Mouse (Mus musculus): ENCODE measurements around the gene Pip5kl1. TPM values are rescaled to one million over a fixed set of nuclear protein-coding genes. Genes with fewer than 3 reads are reported as not detected.

The Pip5kl1 gene
- polyA plus RNA-seq, 1 experiment from 2014 or later: 0.50 TPM

DNA sequence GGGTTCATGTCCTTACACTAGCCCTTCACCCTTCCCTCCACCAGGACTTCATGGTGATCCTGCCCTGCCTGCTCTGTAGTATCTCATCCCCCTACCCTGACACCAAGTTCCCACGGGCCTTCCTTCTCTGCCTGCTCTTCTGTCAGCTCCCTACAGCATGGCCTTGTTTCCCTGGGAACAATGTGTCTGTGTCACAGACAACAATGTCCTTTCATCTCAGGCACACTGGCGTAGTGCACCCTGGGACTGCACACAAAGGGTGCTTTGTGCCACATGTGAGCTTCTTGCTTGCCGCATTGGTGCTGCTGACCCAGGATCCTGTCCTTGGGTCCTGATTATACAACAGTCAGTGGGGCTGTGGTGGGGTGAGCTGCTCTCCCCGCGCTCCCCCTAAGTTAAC lies 15.0 kb upstream of the Pip5kl1 start:
- ATAC-seq (ENCODE audit: insufficient read depth) (no peak), DNase-seq (peak; percentile 34)
- Histone ChIP-seq H3K27ac (ENCODE audit: low read depth) (peak overlapping the region; percentile 40; the same call in 1 of the 2 replicates), H3K36me3 (ENCODE audit: insufficient read depth) (peaks cover 43% of the 10 kb centered on the region), H3K4me2 (no peak overlapping the region), H3K27me3 (ENCODE audit: insufficient read depth, low read length) (no peaks in the 10 kb centered on the region), H3K4me1 (ENCODE audit: insufficient read depth) (no peaks in the 10 kb centered on the region), H3K9ac (no peak overlapping the region), H3K4me3 (ENCODE audit: low read depth, low read length) (no peak overlapping the region), H3K9me3 (ENCODE audit: low read depth, low read length) (no peaks in the 10 kb centered on the region)
- WGBS: 58% methylated on average over 5 of the region's 5 CpGs
- no peak for TF ChIP-seq CTCF (IDR thresholded peaks at IDR 0.05; ENCODE audit: low read depth)

DNA sequence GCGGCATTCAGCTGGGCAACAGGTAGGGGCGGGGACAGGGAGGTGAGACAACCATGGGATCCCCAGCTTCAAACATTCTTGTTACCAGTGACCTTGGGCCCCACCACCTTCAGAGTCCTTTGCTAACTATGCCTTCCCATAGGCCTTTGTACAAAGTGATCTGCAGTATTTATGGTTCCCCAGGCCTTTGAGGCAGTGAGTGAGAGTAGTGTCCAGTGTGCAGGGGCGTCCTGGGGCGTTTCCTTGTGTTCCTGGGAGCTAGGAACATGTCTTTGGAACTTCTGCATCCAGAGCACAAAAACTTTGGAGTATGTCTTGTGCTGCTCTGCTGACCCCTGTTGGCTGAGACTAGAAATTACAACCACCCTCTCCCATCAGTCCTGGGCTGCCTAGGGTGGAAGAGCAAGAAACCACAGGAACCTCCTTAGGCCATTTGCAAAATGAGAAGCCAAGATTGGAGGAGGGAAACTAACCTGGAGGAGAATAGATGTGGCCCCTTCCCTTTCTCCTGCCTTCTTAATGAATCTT lies 8.0 kb upstream of the Pip5kl1 start:
- no peaks in the 10 kb centered on the region for H3K9me3 ChIP-seq (ENCODE audit: low read depth, low read length)
- no peak overlapping the region for H3K4me3 ChIP-seq (ENCODE audit: low read depth, low read length)
- no peak overlapping the region for H3K27ac ChIP-seq (ENCODE audit: low read depth)
- no peak for ATAC-seq (ENCODE audit: insufficient read depth)
- DNase-seq: peak; percentile 88
- TF ChIP-seq CTCF (IDR thresholded peaks at IDR 0.05; ENCODE audit: low read depth): peak; percentile 93
- H3K9ac ChIP-seq: no peak overlapping the region
- 38% methylated on average over 4 of the region's 4 CpGs for WGBS
- H3K27me3 ChIP-seq (ENCODE audit: insufficient read depth, low read length): no peaks in the 10 kb centered on the region
- peaks cover 2% of the 10 kb centered on the region; the same call in 1 of the 2 replicates for H3K4me1 ChIP-seq (ENCODE audit: insufficient read depth)
- H3K4me2 ChIP-seq: no peak overlapping the region
- peaks cover 66% of the 10 kb centered on the region for H3K36me3 ChIP-seq (ENCODE audit: insufficient read depth)

DNA sequence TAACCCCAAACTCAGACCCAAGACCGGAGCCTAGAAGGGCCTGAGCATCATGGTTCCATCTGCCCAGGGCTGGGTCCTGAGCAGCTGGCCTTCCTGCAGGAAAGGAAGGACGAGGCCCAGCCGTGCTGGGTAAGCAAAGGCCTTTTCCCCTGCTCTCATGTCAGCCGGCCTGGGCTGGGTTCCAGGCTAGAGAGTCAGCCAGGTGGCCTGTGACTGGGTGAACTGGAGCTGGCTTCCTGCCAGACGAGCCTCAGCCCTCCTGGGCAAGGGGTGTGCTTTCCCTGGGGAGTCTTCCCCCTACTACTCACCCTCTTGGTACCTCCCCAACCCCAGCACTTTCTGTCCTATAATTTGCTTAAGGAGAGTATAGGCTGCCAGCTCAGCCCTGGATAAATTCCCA lies 6.4 kb upstream of the Pip5kl1 start:
- Histone ChIP-seq H3K36me3 (ENCODE audit: insufficient read depth) (peaks cover 63% of the 10 kb centered on the region), H3K4me1 (ENCODE audit: insufficient read depth) (peaks cover 3% of the 10 kb centered on the region; the same call in 1 of the 2 replicates), H3K9ac (no peak overlapping the region), H3K4me2 (no peak overlapping the region), H3K27me3 (ENCODE audit: insufficient read depth, low read length) (no peaks in the 10 kb centered on the region), H3K27ac (ENCODE audit: low read depth) (no peak overlapping the region), H3K9me3 (ENCODE audit: low read depth, low read length) (no peaks in the 10 kb centered on the region), H3K4me3 (ENCODE audit: low read depth, low read length) (no peak overlapping the region)
- 58% methylated on average over 5 of the region's 5 CpGs for WGBS
- ATAC-seq (ENCODE audit: insufficient read depth) (no peak), DNase-seq (peak; percentile 17)
- TF ChIP-seq CTCF (IDR thresholded peaks at IDR 0.05; ENCODE audit: low read depth): no peak

DNA sequence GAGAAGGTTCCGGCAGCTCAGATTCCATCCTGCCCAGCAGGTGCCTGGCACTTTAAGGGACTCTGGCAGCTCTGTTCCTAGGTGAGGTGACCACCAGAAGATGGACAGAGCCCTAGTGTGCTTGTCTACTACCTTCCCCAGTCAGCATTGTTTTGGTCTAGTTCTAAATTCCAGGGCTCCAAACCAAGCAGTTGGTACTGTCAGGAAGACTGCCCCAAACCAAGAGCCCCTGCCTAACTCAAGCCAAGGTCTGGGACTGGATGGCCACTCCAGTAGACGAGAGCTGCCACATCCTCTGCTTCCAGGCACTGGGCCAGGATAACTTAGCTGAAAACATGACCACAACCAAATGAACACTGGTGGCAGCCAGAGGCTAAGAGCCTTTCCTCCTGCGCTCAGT lies 5.7 kb upstream of the Pip5kl1 start:
- ATAC-seq (ENCODE audit: insufficient read depth) (no peak), DNase-seq (no peak)
- H3K4me2 ChIP-seq: no peak overlapping the region
- TF ChIP-seq CTCF (IDR thresholded peaks at IDR 0.05; ENCODE audit: low read depth): no peak
- H3K36me3 ChIP-seq (ENCODE audit: insufficient read depth): peaks cover 59% of the 10 kb centered on the region
- no peak overlapping the region for H3K4me3 ChIP-seq (ENCODE audit: low read depth, low read length)
- 86% methylated on average over 3 of the region's 3 CpGs for WGBS
- H3K27me3 ChIP-seq (ENCODE audit: insufficient read depth, low read length): no peaks in the 10 kb centered on the region
- no peaks in the 10 kb centered on the region for H3K9me3 ChIP-seq (ENCODE audit: low read depth, low read length)
- H3K27ac ChIP-seq (ENCODE audit: low read depth): no peak overlapping the region
- peaks cover 3% of the 10 kb centered on the region; the same call in 1 of the 2 replicates for H3K4me1 ChIP-seq (ENCODE audit: insufficient read depth)
- H3K9ac ChIP-seq: no peak overlapping the region

DNA sequence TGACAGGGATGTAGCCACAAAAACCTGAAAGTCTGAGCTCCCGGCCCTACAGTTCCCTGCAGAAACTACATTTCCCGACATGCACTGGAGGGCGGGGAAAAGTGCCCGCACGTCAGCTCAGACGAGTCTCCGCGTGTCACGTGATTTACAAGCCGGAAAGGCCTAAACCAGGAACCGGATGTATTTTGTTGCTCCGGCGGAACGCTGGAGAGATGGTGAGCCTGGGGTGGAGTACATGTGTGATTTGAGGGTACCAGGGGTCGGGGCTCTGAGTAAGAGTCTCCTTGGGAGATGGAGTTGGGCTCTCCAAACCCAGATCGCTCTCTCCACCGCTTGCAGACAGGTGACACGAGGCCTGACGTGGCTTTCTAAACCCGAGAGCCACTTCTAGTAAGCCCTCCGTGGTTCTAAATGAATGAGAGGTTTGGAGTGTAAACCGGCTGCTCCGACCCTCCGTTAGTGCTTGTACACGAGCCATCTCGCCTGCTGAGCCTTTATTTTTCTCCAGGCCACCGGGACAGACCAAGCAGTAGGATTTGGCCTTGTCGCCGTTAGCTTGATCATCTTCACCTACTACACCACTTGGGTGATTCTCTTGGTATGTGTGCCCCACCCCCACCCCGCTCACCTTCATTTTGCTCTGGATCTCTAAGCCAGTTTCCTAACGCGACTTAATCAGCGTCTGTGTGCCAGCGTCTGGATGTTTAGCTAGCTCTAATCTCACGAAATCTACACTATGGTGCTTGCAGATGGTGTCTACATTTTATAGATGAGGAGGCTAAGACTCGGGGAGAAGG lies 3.7 kb upstream of the Pip5kl1 start, which contains the start of gene Dpm2:
Gene Dpm2 (plus strand): TSS at position 161 of the 797 bp plus-strand sequence.
- H3K27me3 ChIP-seq (ENCODE audit: insufficient read depth, low read length): no peaks in the 10 kb centered on the region
- peaks cover 3% of the 10 kb centered on the region; the same call in 1 of the 2 replicates for H3K4me1 ChIP-seq (ENCODE audit: insufficient read depth)
- H3K4me2 ChIP-seq: peak within 1 kb of the TSS; percentile 74
- H3K27ac ChIP-seq (ENCODE audit: low read depth): peak within 1 kb of the TSS; percentile 25; the same call in 1 of the 2 replicates
- peak within 1 kb of the TSS; percentile 61 for H3K9ac ChIP-seq
- ATAC-seq (ENCODE audit: insufficient read depth) (peak; percentile 81), DNase-seq (peak; percentile 97)
- peaks cover 40% of the 10 kb centered on the region for H3K36me3 ChIP-seq (ENCODE audit: insufficient read depth)
- peak within 1 kb of the TSS; percentile 75 for H3K4me3 ChIP-seq (ENCODE audit: low read depth, low read length)
- no peaks in the 10 kb centered on the region for H3K9me3 ChIP-seq (ENCODE audit: low read depth, low read length)
- WGBS: under 1% methylated on average over 36 of the region's 36 CpGs
- 0 out of 2 replicates have a peak, but pooled peaks have one; percentile 2 for TF ChIP-seq CTCF (IDR thresholded peaks at IDR 0.05; ENCODE audit: low read depth)

DNA sequence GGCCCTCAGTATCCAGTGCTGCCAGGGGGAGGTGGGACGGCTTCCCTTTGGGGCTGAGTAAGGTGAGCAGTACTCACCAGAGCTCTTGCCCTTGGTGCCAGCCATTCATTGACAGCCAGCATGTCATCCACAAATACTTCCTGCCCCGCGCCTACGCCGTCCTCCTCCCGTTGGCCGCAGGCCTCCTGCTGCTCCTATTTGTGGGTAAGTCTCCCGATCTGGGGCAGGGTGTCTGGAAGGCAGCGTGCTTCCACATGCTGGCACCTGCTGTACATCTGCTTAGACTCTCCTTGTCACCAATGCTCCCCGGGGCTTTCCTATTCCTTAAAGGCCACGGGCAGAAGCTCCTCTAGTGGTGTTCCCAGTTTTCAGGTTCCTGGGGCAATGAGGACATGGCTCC lies 2.4 kb upstream of the Pip5kl1 start:
- Histone ChIP-seq H3K36me3 (ENCODE audit: insufficient read depth) (peaks cover 28% of the 10 kb centered on the region), H3K4me2 (no peak overlapping the region), H3K4me1 (ENCODE audit: insufficient read depth) (peaks cover 3% of the 10 kb centered on the region; the same call in 1 of the 2 replicates), H3K4me3 (ENCODE audit: low read depth, low read length) (no peak overlapping the region), H3K9ac (no peak overlapping the region), H3K27me3 (ENCODE audit: insufficient read depth, low read length) (no peaks in the 10 kb centered on the region), H3K9me3 (ENCODE audit: low read depth, low read length) (no peaks in the 10 kb centered on the region), H3K27ac (ENCODE audit: low read depth) (no peak overlapping the region)
- no peak for ATAC-seq (ENCODE audit: insufficient read depth)
- no peak for TF ChIP-seq CTCF (IDR thresholded peaks at IDR 0.05; ENCODE audit: low read depth)
- WGBS: 86% methylated on average over 11 of the region's 11 CpGs
- DNase-seq: no peak
